Mouse (Mus musculus) urinary bladder, postnatal 14 days (tissue): ENCODE measurements around the gene Kbtbd13.
A peak's percentile ranks its signal among the peaks of the same experiment; 100 is the strongest.

Experiments
- DNase-seq: peaks from one replicate; pipeline ENCODE4 v3.0.0; 2021; ENCODE audit warnings: low spot score

Kbtbd13 gene

GRCm38 (mm10) chr9:65393606-65394005 is 2.2 kb upstream of the Kbtbd13 start:
- no peak for DNase-seq

- peak; percentile 72 for DNase-seq
These were observed 1.3 kb upstream of the Kbtbd13 start for GRCm38 (mm10) chr9:65392638-65393364.

- DNase-seq, result peak; percentile 29
These were observed 470 bp downstream of the Kbtbd13 start for GRCm38 (mm10) chr9:65390752-65391612.

- DNase-seq, result no peak
These were observed 4.9 kb downstream of the Kbtbd13 start for GRCm38 (mm10) chr9:65386373-65387140.

GRCm38 (mm10) chr9:65384276-65384675 is 7.2 kb downstream of the Kbtbd13 start:
- DNase-seq, result no peak

- DNase-seq, result no peak
These were observed 8.7 kb downstream of the Kbtbd13 start for GRCm38 (mm10) chr9:65382751-65383097.

GRCm38 (mm10) chr9:65382031-65382750 is 9.3 kb downstream of the Kbtbd13 start:
- peak; percentile 30 for DNase-seq

GRCm38 (mm10) chr9:65381017-65381590 is 10.3 kb downstream of the Kbtbd13 start:
- no peak for DNase-seq

GRCm38 (mm10) chr9:65375163-65375934 is 16.1 kb downstream of the Kbtbd13 start:
- DNase-seq, result no peak

- DNase-seq, result no peak
These were observed 16.8 kb downstream of the Kbtbd13 start for GRCm38 (mm10) chr9:65374468-65375162.

- DNase-seq, result peak; percentile 45
These were observed 19.0 kb downstream of the Kbtbd13 start for GRCm38 (mm10) chr9:65372449-65372848.

- no peak for DNase-seq
These were observed 19.7 kb downstream of the Kbtbd13 start for GRCm38 (mm10) chr9:65371756-65372155.

GRCm38 (mm10) chr9:65365721-65366120 is 25.7 kb downstream of the Kbtbd13 start:
- no peak for DNase-seq

GRCm38 (mm10) chr9:65363684-65364083 is 27.8 kb downstream of the Kbtbd13 start:
- DNase-seq, result no peak

- DNase-seq, result no peak
These were observed 30.6 kb downstream of the Kbtbd13 start, which contains the start of gene Ubap1l for GRCm38 (mm10) chr9:65360641-65361448. Ubap1l (plus strand) TSS chr9:65361041.

- no peak for DNase-seq
These were observed 32.4 kb downstream of the Kbtbd13 start for GRCm38 (mm10) chr9:65358956-65359480.

GRCm38 (mm10) chr9:65356971-65357370 is 34.5 kb downstream of the Kbtbd13 start:
- DNase-seq, result no peak

GRCm38 (mm10) chr9:65356561-65356960 is 34.9 kb downstream of the Kbtbd13 start:
- no peak for DNase-seq

- no peak for DNase-seq
These were observed 38.2 kb downstream of the Kbtbd13 start for GRCm38 (mm10) chr9:65353251-65353650.
